Mouse (Mus musculus) limb, embryonic 15.5 days (tissue): ENCODE results near the gene Pgs1. TPM values are rescaled to one million over a fixed set of nuclear protein-coding genes. Genes with fewer than 3 reads are reported as not detected.

Experiments
- ATAC-seq: fragments of 200-750 bp; cut with Nextera tagmentation; 2 replicates; pipeline ENCODE4 v1.8.0; 2017; ENCODE audit warnings: low read depth, moderate TSS enrichment; ENCODE audit not compliant: insufficient number of reproducible peaks, low FRiP score, low TSS enrichment
- H3K27ac ChIP-seq: fragments of 300-500 bp; sonication (generic); 2 replicates; pipeline ENCODE4 v1.5.1; 2015; ENCODE audit warnings: moderate library complexity, mild to moderate bottlenecking, inconsistent platforms
- H3K27me3 ChIP-seq: fragments of 300-500 bp; sonication (generic); 2 replicates; pipeline ENCODE4 v1.6.1; 2015; ENCODE audit warnings: inconsistent platforms
- H3K36me3 ChIP-seq: fragments of 300-500 bp; sonication (generic); 2 replicates; pipeline ENCODE4 v1.6.1; 2015; ENCODE audit warnings: inconsistent platforms
- H3K4me1 ChIP-seq: fragments of 300-500 bp; sonication (generic); 2 replicates; pipeline ENCODE4 v1.6.1; 2015; ENCODE audit warnings: inconsistent platforms
- H3K4me2 ChIP-seq: fragments of 300-500 bp; sonication (generic); 2 replicates; pipeline ENCODE4 v1.6.1; 2015; ENCODE audit warnings: mild to moderate bottlenecking, inconsistent platforms
- H3K4me3 ChIP-seq: fragments of 300-500 bp; sonication (generic); 2 replicates; pipeline ENCODE4 v1.5.1; 2015; ENCODE audit warnings: mild to moderate bottlenecking, inconsistent platforms
- H3K9ac ChIP-seq: fragments of 300-500 bp; sonication (generic); 2 replicates; pipeline ENCODE4 v1.6.1; 2015; ENCODE audit warnings: inconsistent platforms
- H3K9me3 ChIP-seq: fragments of 300-500 bp; sonication (generic); 2 replicates; pipeline ENCODE4 v1.6.1; 2016; ENCODE audit warnings: inconsistent platforms
- WGBS: fragments of 180-500 bp; shearing (Covaris S2); methylation state at CpG from one replicate; pipeline ENCODE4 v1.1.7; 2015; 5-methylcytosine and 5-hydroxymethylcytosine counted together
- polyA plus RNA-seq: library from polyadenylated mRNA; unstranded; fragments of >200 nt; fragmentation: Nextera tagmentation; extraction: Ambion mirVana; gene quantifications from 2 replicates; pipeline ENCODE4 v1.2.1, GENCODE M21; 2015

Gene Pgs1
- polyA plus RNA-seq, 1 experiment from 2014 or later, result 37.8 TPM

- Histone ChIP-seq H3K9me3 (no peaks in the 10 kb centered on the region), H3K4me1 (peaks cover 31% of the 10 kb centered on the region), H3K27me3 (no peaks in the 10 kb centered on the region), H3K27ac (no peak overlapping the region), H3K4me3 (no peak overlapping the region), H3K4me2 (no peak overlapping the region), H3K36me3 (peaks cover 47% of the 10 kb centered on the region), H3K9ac (no peak overlapping the region)
- no peak for ATAC-seq
- WGBS, result 96% methylated on average over 4 of the region's 4 CpGs
These were observed 12.3 kb downstream of the Pgs1 start for GRCm38 (mm10) chr11:117998356-117998755.

- Histone ChIP-seq H3K27ac (no peak overlapping the region), H3K9ac (no peak overlapping the region), H3K4me2 (no peak overlapping the region), H3K4me1 (peaks cover 28% of the 10 kb centered on the region), H3K27me3 (no peaks in the 10 kb centered on the region), H3K36me3 (peaks cover 58% of the 10 kb centered on the region), H3K9me3 (no peaks in the 10 kb centered on the region), H3K4me3 (no peak overlapping the region)
- 84% methylated on average over 6 of the region's 6 CpGs for WGBS
- no peak for ATAC-seq
These were observed 13.3 kb downstream of the Pgs1 start for GRCm38 (mm10) chr11:117999260-117999934.

- Histone ChIP-seq H3K36me3 (peaks cover 64% of the 10 kb centered on the region), H3K27me3 (no peaks in the 10 kb centered on the region), H3K4me3 (no peak overlapping the region), H3K27ac (no peak overlapping the region), H3K4me2 (no peak overlapping the region), H3K9me3 (no peaks in the 10 kb centered on the region), H3K4me1 (peaks cover 22% of the 10 kb centered on the region), H3K9ac (no peak overlapping the region)
- ATAC-seq, result no peak
- 64% methylated on average over 1 of the region's 1 CpGs for WGBS
These were observed 14.0 kb downstream of the Pgs1 start for GRCm38 (mm10) chr11:118000083-118000482.

GRCm38 (mm10) chr11:118000565-118001215 is 14.6 kb downstream of the Pgs1 start:
- peaks cover 16% of the 10 kb centered on the region for H3K4me1 ChIP-seq
- H3K27ac ChIP-seq, result no peak overlapping the region
- no peaks in the 10 kb centered on the region for H3K9me3 ChIP-seq
- no peak overlapping the region for H3K9ac ChIP-seq
- ATAC-seq, result no peak
- H3K36me3 ChIP-seq, result peaks cover 70% of the 10 kb centered on the region
- H3K27me3 ChIP-seq, result no peaks in the 10 kb centered on the region
- H3K4me3 ChIP-seq, result no peak overlapping the region
- WGBS, result 90% methylated on average over 7 of the region's 7 CpGs
- H3K4me2 ChIP-seq, result no peak overlapping the region

- Histone ChIP-seq H3K9me3 (no peaks in the 10 kb centered on the region), H3K9ac (no peak overlapping the region), H3K4me1 (peaks cover 18% of the 10 kb centered on the region), H3K4me2 (no peak overlapping the region), H3K27ac (no peak overlapping the region; the same call in 1 of the 2 replicates), H3K36me3 (peaks cover 78% of the 10 kb centered on the region), H3K4me3 (no peak overlapping the region), H3K27me3 (no peaks in the 10 kb centered on the region)
- ATAC-seq, result no peak
- WGBS, result 94% methylated on average over 14 of the region's 14 CpGs
These were observed 17.1 kb downstream of the Pgs1 start for GRCm38 (mm10) chr11:118003176-118003575.

GRCm38 (mm10) chr11:118003718-118004117 is 17.6 kb downstream of the Pgs1 start:
- peak overlapping the region; percentile 57 for H3K27ac ChIP-seq
- no peaks in the 10 kb centered on the region for H3K27me3 ChIP-seq
- peaks cover 75% of the 10 kb centered on the region for H3K36me3 ChIP-seq
- H3K9me3 ChIP-seq, result no peaks in the 10 kb centered on the region
- 75% methylated on average over 5 of the region's 5 CpGs for WGBS
- no peak for ATAC-seq
- H3K9ac ChIP-seq, result no peak overlapping the region
- H3K4me3 ChIP-seq, result no peak overlapping the region
- no peak overlapping the region for H3K4me2 ChIP-seq
- peaks cover 24% of the 10 kb centered on the region for H3K4me1 ChIP-seq

GRCm38 (mm10) chr11:118004217-118004616 is 18.1 kb downstream of the Pgs1 start:
- Histone ChIP-seq H3K9me3 (no peaks in the 10 kb centered on the region), H3K27ac (peak overlapping the region; percentile 57), H3K9ac (no peak overlapping the region), H3K36me3 (peaks cover 73% of the 10 kb centered on the region), H3K4me3 (no peak overlapping the region), H3K4me2 (no peak overlapping the region), H3K27me3 (no peaks in the 10 kb centered on the region), H3K4me1 (peaks cover 29% of the 10 kb centered on the region)
- 86% methylated on average over 5 of the region's 5 CpGs for WGBS
- no peak for ATAC-seq

GRCm38 (mm10) chr11:118007460-118008143 is 21.5 kb downstream of the Pgs1 start:
- H3K27ac ChIP-seq, result no peak overlapping the region
- no peak overlapping the region for H3K4me2 ChIP-seq
- no peak overlapping the region for H3K9ac ChIP-seq
- H3K27me3 ChIP-seq, result no peaks in the 10 kb centered on the region
- 67% methylated on average over 8 of the region's 8 CpGs for WGBS
- H3K9me3 ChIP-seq, result no peaks in the 10 kb centered on the region
- no peak overlapping the region for H3K4me3 ChIP-seq
- peaks cover 42% of the 10 kb centered on the region for H3K4me1 ChIP-seq
- ATAC-seq, result no peak
- H3K36me3 ChIP-seq, result peaks cover 41% of the 10 kb centered on the region

- Histone ChIP-seq H3K27me3 (no peaks in the 10 kb centered on the region), H3K4me2 (no peak overlapping the region), H3K9ac (no peak overlapping the region), H3K27ac (0 out of 2 replicates have a peak overlapping the region, but pooled peaks have one; percentile 33), H3K9me3 (no peaks in the 10 kb centered on the region), H3K4me1 (peaks cover 46% of the 10 kb centered on the region), H3K36me3 (peaks cover 36% of the 10 kb centered on the region), H3K4me3 (no peak overlapping the region)
- ATAC-seq, result no peak
- 69% methylated on average over 5 of the region's 5 CpGs for WGBS
These were observed 22.2 kb downstream of the Pgs1 start for GRCm38 (mm10) chr11:118008144-118008805.

GRCm38 (mm10) chr11:118008843-118009242 is 22.8 kb downstream of the Pgs1 start:
- Histone ChIP-seq H3K27ac (no peak overlapping the region), H3K4me1 (peaks cover 45% of the 10 kb centered on the region), H3K4me3 (no peak overlapping the region), H3K27me3 (no peaks in the 10 kb centered on the region), H3K4me2 (no peak overlapping the region), H3K9ac (no peak overlapping the region), H3K36me3 (peaks cover 30% of the 10 kb centered on the region), H3K9me3 (no peaks in the 10 kb centered on the region)
- no peak for ATAC-seq
- WGBS, result 78% methylated on average over 8 of the region's 8 CpGs

GRCm38 (mm10) chr11:118009865-118010571 is 23.9 kb downstream of the Pgs1 start:
- no peak for ATAC-seq
- no peak overlapping the region for H3K9ac ChIP-seq
- H3K4me3 ChIP-seq, result no peak overlapping the region
- H3K9me3 ChIP-seq, result no peaks in the 10 kb centered on the region
- WGBS, result 43% methylated on average over 4 of the region's 4 CpGs
- H3K27ac ChIP-seq, result peak overlapping the region; percentile 43; the same call in 1 of the 2 replicates
- peaks cover 39% of the 10 kb centered on the region for H3K4me1 ChIP-seq
- no peaks in the 10 kb centered on the region for H3K27me3 ChIP-seq
- H3K36me3 ChIP-seq, result peaks cover 26% of the 10 kb centered on the region
- H3K4me2 ChIP-seq, result no peak overlapping the region
